Mouse (Mus musculus) C2C12 (cell line): ENCODE data around the gene Slc35a5. TPM values are rescaled to one million over a fixed set of nuclear protein-coding genes. Genes with fewer than 3 reads are reported as not detected.

ENCODE experiments used
- H3K27me3 ChIP-seq: one replicate; pipeline ENCODE4 v1.6.1; 2011; ENCODE audit not compliant: control insufficient read depth, insufficient read depth, insufficient read length
- H3K36me3 ChIP-seq: one replicate; pipeline ENCODE4 v1.6.1; 2011; ENCODE audit not compliant: control insufficient read depth, insufficient read depth
- H3K4me3 ChIP-seq: one replicate; pipeline ENCODE4 v1.5.1; 2011; ENCODE audit warnings: mild to moderate bottlenecking, control low read depth; ENCODE audit not compliant: poor library complexity, insufficient read depth, severe bottlenecking
- H3K79me2 ChIP-seq: one replicate; pipeline ENCODE4 v1.6.1; 2011; ENCODE audit not compliant: control insufficient read depth, insufficient read depth
- H3K79me3 ChIP-seq: one replicate; pipeline ENCODE4 v1.6.1; 2011; ENCODE audit warnings: low read depth, control low read depth
- H3ac ChIP-seq: one replicate; pipeline ENCODE3; 2011; ENCODE audit warnings: low read depth; ENCODE audit not compliant: control insufficient read depth, insufficient read length
- CEBPB ChIP-seq: IDR thresholded peaks from one replicate; pipeline ENCODE4 v1.6.1; 2011; ENCODE audit warnings: low read depth, mild to moderate bottlenecking, control low read depth, moderate library complexity
- CTCF ChIP-seq: IDR thresholded peaks from one replicate; pipeline ENCODE4 v1.5.1; 2011; ENCODE audit not compliant: control insufficient read depth, insufficient read depth, insufficient read length
- FOSL1 ChIP-seq: IDR thresholded peaks from one replicate; pipeline ENCODE4 v1.8.0; 2011; ENCODE audit warnings: mild to moderate bottlenecking, low read length; ENCODE audit not compliant: poor library complexity, insufficient read depth, severe bottlenecking
- MAX ChIP-seq: IDR thresholded peaks from one replicate; pipeline ENCODE4 v1.6.1; 2011; ENCODE audit warnings: mild to moderate bottlenecking, control low read depth
- MYOD1 ChIP-seq: IDR thresholded peaks from one replicate; pipeline ENCODE4 v1.6.1; 2011; ENCODE audit warnings: low read depth; ENCODE audit not compliant: control insufficient read depth, insufficient read length
- MYOG ChIP-seq: IDR thresholded peaks from one replicate; pipeline ENCODE4 v1.6.1; 2011; ENCODE audit not compliant: control insufficient read depth, insufficient read length; ENCODE audit errors: extremely low read depth
- USF1 ChIP-seq: IDR thresholded peaks from one replicate; pipeline ENCODE4 v1.6.1; 2011; ENCODE audit warnings: low read depth, mild to moderate bottlenecking, control low read depth, moderate library complexity
- polyA plus RNA-seq: library from polyadenylated mRNA; unstranded; fragments of >200 nt; fragmentation: generic; extraction: Trizol; gene quantifications from one replicate; pipeline ENCODE4 v1.2.1, GENCODE M21; 2012; ENCODE audit warnings: missing spikeins

Slc35a5 gene
- polyA plus RNA-seq, 1 experiment, result 3.1 TPM

DNA sequence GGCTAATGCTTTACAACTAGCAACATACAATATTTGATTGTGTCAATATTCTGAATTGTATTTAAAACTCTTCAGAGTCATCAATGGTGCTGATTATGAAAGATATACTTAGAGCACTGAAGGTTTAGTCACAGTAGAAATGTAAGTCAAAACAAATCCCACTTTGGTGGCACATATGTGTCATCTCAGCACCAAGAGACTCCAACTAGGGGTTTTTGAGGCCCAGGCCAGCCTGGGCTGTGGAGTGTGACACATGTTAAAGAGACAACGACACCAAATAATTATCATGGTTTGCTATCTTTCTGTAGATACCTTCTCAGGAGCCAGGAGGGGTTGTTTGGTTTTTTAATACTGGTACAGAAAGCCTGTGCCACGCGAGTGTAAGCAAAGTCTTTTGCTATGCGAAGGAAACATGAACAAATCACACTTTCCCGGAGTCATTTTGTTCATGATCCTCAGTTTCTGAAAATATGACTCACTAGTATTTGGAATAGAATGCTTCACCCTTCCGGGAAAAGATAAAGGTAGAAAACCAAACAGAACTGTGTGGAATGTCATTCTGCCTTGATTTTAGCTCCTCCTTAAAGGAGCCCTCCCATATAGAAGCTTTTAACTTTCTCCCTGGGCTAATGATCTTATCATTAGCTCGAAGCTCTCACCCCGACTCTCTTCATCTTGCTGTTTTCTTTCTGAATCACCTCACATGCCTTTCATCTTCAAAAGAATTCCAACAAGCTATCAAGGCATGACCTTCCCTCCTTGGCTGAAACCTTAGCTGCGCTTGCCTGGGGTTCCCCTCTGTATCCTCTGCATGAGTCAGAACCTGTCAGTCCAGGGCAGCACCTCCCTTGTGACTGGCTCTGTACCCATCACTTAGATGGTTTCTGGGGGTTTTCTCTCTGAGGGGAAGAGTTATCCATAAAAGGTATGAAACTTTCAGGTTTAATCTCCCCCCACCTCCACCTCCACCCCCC is 34.0 kb downstream of the Slc35a5 start:
- Histone ChIP-seq H3K79me3 (no peaks in the 10 kb centered on the region), H3ac (no peak overlapping the region), H3K27me3 (no peaks in the 10 kb centered on the region), H3K36me3 (no peaks in the 10 kb centered on the region), H3K4me3 (no peak overlapping the region), H3K79me2 (no peaks in the 10 kb centered on the region)
- no peak for TF ChIP-seq CEBPB
- no peak for TF ChIP-seq USF1

DNA sequence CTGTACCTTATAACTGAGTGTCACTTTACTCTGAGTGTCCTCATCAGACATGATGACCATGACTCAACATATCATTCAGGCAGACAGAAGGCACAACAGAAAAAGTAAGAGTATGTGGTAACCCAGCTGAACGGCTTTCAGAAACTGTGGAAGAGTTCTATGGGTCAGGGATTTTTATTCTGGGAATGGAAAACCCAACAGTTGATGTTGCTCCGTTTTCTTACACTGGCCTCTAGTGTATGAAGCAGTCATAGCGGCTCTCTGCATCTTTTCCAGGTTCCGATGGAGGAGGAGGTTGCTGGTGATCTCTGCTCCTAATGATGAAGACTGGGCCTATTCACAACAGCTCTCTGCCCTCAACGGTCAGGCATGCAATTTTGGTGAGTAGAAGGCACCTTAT is 35.9 kb downstream of the Slc35a5 start:
- H3ac ChIP-seq, result no peak overlapping the region

DNA sequence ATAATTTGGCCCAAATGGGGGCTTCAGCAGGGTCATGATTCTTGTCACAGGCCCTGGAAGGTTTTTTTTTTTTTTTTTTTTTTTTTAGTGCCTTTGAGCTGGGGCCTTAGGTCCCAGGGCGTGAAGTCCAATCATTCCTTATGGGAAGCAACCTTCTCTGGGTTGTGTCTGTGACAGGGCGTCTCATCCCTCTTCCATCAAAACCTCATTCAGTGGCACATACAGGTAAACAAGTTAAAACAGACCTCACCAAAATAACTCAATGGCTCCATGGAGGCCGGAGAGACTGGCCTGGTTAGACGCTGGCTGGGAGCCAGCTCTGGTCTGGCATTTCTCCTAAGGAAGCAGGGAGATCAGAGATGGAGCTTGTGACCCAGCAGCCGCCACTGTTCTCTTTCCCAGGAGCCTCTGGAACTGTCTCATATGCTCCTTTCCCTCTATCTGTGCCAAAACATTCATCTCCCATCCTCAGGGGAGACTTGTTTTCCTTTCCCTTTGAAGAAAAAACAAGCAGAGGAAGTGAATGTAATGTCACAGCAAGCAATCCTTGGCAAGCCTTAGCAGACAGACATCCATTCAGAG is 37.6 kb downstream of the Slc35a5 start:
- Histone ChIP-seq H3K36me3 (no peaks in the 10 kb centered on the region), H3ac (no peak overlapping the region), H3K79me2 (no peaks in the 10 kb centered on the region), H3K4me3 (no peak overlapping the region), H3K79me3 (no peaks in the 10 kb centered on the region), H3K27me3 (no peaks in the 10 kb centered on the region)
- TF ChIP-seq MYOG (no peak), CTCF (no peak), MYOD1 (no peak), USF1 (no peak), FOSL1 (no peak)

More for the DNA sequence above, 35.9 kb downstream of the Slc35a5 start:
- TF ChIP-seq FOSL1, result no peak
- TF ChIP-seq USF1, result no peak
- TF ChIP-seq CTCF, result no peak
- no peak overlapping the region for H3K4me3 ChIP-seq
- H3K79me3 ChIP-seq, result no peaks in the 10 kb centered on the region
- H3K79me2 ChIP-seq, result no peaks in the 10 kb centered on the region
- no peaks in the 10 kb centered on the region for H3K36me3 ChIP-seq
- no peaks in the 10 kb centered on the region for H3K27me3 ChIP-seq

GRCm38 (mm10) chr16:45118760-45119159 is 39.7 kb downstream of the Slc35a5 start:
- TF ChIP-seq FOSL1 (no peak), MYOG (no peak), CTCF (no peak), USF1 (no peak), MYOD1 (no peak), MAX (no peak), CEBPB (no peak)
- H3K36me3 ChIP-seq, result no peaks in the 10 kb centered on the region

DNA sequence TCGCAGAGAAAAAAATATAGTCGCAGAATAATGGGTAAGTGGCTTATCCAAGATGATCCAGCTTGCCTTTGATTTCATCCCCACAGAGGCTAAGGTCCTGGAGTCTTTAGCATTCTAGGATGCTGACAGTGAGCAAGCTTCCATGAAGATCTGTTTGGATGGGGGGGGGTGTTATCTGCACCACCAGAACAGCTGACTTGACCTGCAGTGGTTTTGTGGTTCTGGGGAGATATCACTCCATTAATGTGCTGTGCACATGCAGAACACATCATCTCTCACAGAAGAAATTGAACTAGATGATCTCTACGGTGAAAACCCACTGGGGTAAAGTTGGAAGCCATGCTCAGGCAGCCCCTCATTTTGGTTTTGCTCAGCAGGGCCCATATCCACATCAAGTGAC is 41.3 kb downstream of the Slc35a5 start:
- no peak overlapping the region for H3K4me3 ChIP-seq
- H3K79me3 ChIP-seq, result no peaks in the 10 kb centered on the region
- H3K79me2 ChIP-seq, result no peaks in the 10 kb centered on the region
- TF ChIP-seq FOSL1, result no peak
- TF ChIP-seq CTCF, result no peak
- no peak for TF ChIP-seq MAX
- no peak for TF ChIP-seq USF1
- no peak for TF ChIP-seq CEBPB
- no peak for TF ChIP-seq MYOG
- TF ChIP-seq MYOD1, result no peak
- no peak overlapping the region for H3ac ChIP-seq
- H3K27me3 ChIP-seq, result no peaks in the 10 kb centered on the region
- H3K36me3 ChIP-seq, result no peaks in the 10 kb centered on the region

More at GRCm38 (mm10) chr16:45118760-45119159, 39.7 kb downstream of the Slc35a5 start:
- H3ac ChIP-seq, result no peak overlapping the region
- no peaks in the 10 kb centered on the region for H3K79me3 ChIP-seq
- no peak overlapping the region for H3K4me3 ChIP-seq
- H3K27me3 ChIP-seq, result no peaks in the 10 kb centered on the region
- H3K79me2 ChIP-seq, result no peaks in the 10 kb centered on the region

DNA sequence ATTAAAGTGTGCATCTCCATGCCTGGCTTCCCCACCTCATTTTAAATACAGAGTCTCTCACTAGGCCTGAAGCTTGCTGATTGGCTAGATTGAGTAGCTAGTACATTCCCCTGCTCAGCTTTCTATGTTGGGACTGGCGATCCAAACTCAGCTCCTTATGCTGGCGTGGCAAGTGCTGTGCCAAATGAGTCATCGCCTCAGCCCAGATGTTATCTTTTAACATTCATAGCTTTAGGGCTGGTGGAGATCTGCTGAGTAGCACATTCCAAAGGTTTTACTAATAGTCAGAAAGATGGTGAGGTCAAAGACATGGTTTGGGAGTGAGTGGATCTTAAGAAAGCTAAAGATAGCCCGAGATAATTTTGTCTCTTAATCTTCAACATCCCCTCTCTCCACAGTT is 48.0 kb downstream of the Slc35a5 start:
- TF ChIP-seq FOSL1 (peak; percentile 68), CEBPB (no peak), USF1 (no peak), CTCF (no peak), MYOG (no peak), MYOD1 (peak; percentile 6), MAX (peak; percentile 47)

More for the DNA sequence above, 48.0 kb downstream of the Slc35a5 start:
- Histone ChIP-seq H3K79me2 (no peaks in the 10 kb centered on the region), H3K79me3 (no peaks in the 10 kb centered on the region), H3K4me3 (no peak overlapping the region), H3K27me3 (no peaks in the 10 kb centered on the region), H3ac (no peak overlapping the region), H3K36me3 (no peaks in the 10 kb centered on the region)
